Mouse (Mus musculus) Muller cell, postnatal 12 days (primary cell): ENCODE data around the gene Nr5a2.

ENCODE experiments used
- DNase-seq: peaks from one replicate; pipeline ENCODE4 v3.0.0-alpha.2; 2015; ENCODE audit errors: inconsistent ontology term

Gene Nr5a2

DNA sequence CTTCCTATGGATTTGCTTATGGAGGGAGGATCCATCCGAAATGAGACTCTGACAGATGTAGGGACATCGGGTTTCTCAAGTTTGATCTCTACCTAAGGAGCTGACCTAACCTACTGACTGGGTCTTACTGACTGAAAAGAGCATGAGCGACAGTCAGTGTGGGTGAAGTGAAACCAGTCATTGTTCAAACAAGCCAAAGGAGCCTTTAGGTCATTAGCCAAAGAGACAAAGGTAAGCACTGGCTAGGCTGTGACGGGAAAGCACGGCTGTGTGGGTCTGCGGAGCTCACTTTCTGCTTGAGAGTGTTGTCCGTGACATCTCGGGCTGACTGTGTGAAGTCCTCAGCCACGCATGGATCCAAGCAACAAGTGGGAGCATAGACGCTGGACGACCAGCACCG is 50.1 kb downstream of the Nr5a2 start:
- peak; percentile 8 for DNase-seq

DNA sequence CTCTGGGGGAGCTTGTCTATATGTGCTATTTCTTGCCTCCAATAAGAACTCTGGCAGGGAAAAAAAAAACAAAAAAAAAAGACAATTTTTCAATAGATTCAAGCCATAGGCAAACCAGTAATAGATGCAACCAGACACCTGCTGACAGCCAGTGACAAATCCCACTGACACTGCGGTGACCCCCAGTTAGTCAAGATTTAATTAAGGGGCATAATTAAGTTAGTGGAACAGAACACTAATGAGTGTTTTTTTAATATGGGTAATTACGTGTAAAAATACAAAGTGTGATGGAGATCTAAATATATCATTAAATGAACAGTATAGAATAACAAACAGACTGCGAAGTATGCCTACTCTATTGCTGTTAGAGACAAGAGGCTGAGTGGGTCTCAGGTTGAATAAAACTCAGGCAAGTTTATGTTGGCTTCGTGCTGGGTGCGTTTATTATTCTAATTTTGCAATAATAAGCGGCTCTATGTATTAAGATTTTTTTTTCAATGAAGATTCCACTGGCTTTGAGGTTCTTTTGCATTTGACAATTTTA is 50.7 kb downstream of the Nr5a2 start:
- DNase-seq, result peak; percentile 4

DNA sequence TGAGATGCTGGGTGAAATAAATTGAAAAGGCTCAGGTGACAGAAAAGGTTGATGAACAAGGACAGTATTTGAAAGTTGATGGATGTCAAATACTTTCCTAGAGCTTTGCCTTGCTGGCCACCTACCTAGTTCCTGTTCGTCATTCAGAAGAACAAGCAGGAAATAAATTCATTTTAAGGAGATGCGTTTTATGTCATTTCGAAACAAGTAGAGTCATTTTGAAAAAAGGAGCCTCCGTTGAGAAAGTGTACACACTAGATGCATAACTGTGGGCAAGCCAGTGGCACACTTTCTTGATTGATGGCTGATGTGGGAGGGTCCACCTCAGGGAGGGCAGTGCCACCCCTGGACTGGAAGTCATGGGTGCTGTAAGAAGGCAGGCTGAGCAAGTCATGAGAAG is 62.1 kb downstream of the Nr5a2 start:
- DNase-seq, result no peak

DNA sequence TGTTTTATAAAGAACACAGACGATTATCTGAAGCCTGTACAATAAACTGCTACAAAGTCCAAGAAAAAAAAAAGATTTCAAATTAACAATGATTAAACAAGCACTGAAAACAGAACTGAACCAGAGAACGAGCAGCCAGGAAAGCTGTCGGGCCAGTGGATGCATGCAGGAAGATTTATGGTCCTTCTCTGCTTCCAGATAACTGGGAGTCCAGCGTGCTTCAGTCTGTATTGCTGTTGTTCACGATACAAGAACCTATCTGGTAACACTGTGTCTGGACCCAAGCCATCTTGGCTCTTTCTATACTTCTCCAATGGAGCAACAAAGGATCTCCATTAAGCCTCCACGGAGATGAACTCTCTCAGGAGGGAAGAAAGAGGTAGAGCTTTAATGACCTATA is 63.9 kb downstream of the Nr5a2 start:
- no peak for DNase-seq

DNA sequence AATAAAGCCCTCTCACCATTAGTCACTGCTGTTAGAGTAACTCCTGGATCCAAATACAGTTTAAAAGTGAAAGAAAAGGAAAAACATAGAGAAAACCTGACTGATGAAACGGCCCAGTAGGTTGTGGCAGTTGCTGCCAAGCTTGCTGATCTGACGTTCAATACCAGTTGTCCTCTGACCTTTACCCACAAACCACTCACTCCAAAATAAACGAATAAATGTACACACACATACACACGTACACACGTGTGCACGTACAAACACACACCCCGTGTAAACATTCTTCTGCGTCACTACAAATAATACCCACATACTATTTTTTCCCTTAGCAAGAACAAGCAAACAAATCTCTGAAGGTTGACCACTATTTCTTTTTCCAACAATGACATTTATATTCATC is 64.4 kb downstream of the Nr5a2 start:
- DNase-seq, result no peak

DNA sequence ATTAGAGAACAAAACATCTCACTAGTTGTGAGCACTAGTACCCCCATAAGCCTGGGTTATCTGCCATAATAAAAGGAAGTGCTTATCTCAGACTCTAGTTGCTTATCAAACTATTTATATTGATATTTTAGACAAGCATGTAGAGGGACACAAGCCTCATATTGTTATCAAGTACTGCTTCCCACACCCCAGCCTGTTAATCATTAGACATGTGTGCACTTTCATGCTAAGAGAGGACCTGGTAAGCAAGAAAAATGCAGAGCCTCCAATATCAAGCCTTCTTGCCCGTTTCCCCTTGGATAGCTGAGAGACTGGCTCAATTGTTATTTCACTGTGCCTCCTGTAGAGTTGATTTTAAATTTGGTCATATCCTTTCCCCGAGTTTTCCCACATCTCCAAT is 65.5 kb downstream of the Nr5a2 start:
- DNase-seq, result no peak

DNA sequence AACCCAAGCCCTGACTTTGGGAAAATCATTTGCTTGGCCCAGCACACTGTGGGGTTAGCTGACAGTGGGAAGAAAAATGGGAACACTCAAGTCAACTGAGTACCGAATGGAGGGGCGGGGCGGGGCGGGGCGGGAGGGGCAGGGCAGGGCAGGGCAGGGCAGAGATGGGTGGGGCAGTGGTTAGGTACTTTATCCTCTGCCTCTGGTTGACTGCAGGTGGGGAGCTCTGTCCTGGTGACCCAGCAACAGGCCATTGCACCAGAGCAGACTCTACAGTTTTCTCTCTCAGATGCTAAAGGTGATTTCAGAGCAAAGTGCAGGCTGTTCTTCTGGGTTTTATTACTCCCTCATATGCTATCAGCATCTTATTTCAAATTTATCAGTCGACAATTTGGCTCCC is 67.1 kb downstream of the Nr5a2 start:
- no peak for DNase-seq

DNA sequence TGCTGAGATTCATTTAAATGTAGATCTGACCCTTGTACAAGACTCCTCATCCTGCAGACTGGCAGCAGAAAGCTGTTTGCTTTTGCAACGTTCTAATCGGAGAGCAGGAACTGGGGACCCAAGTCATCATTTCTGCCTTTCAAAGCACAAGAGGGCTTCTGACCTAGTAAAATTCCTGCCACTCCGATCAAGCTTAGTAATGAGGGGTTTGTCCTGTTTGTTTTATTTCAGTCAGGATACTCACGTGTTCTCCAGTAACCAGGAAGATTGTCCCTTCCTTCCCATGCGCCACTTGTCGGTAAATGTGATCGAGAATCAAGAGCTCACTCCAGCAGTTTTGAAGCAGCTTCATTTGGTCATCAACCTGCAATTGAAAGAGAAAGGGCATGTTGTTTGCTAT is 69.8 kb downstream of the Nr5a2 start:
- DNase-seq, result no peak

DNA sequence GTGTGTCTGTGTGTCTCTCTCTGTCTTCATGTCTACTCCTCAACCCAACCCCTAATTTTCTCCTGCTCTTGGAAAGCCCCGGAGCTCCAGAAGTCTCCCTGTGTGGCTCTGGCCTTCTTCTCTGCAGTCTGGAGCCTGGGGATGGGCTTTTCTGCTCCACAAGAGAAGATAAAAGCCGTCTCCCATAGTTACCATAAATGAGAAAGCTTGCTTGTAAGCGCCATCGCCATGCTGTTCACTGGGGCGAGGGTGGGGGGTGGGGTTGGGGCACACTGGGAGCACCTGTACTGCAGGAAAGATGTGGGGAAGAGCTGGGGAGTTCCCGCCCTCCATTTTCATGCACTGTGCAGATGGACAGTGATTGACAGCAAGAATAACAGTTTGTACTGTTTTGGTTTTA is 71.5 kb downstream of the Nr5a2 start:
- DNase-seq, result no peak

DNA sequence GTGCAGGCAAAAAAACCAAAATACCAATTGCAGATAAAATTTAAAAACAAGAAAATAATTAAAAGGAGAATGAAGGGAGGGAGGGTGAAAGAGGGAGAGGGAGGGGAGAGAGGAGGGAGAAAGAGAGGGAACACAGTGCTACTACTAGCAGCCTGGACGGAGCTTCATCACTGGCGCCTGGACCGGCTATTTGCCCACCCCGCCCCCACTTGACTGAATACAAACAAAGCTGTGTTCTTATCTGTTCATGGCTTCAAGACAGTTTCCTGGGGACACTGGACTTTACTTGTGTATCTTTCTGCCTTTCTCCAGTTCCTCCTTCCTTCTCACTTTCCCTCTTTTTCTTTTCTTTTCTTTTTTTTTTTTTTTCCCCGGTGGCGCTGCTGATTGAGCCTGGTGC is 73.6 kb downstream of the Nr5a2 start:
- DNase-seq, result no peak

DNA sequence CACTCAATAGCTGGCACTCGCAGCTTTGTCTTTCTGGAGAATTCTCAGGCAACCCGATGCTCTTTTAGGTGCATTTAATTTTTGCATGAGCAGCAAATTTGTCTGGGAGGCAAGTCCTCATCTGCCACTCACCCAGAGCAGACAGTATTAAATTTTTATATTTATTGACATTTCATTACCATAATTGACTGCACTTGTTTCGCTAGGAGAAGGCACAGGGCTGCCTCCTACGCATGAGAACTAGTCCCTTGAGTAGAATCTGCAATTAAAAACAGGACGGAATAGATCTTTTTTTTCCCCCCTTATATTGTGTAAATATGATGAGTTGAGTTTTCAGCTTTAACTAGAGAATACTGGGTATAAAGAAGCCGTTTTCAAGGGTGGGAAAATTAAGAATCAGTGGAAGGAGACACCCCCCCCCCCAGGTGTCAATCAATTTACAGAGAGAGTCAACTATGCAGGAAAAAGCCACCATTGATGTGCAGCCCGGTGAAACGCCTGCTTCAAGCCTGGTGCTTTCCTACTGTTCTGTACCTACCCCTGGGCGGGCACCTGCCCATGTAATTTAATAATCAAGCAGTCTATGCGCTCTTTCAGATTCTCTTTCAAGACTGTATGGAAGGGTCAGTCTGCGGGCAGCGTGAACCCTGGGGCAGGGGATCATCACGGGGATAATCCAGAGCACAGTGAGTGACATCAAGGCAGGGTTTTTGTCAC is 76.6 kb downstream of the Nr5a2 start:
- DNase-seq, result no peak

DNA sequence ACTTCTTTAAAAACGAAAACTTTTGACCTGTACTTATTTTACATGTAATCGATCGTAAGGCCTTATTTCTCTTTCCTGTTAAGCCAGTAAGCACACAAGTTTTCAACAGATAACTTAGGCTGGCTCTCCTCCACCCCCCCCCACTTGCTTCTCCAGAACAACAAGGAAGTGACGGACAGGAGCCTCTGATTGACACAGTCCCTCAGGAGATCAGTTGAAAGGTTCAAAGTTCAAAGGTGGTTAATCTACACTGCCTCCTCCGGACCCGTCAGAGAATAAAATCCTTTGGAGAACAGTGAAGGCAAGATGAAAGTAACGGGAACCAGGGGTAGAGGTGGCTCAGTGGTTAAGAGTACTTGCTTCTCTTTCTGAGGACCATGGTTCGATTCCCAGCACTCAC is 80.0 kb downstream of the Nr5a2 start:
- DNase-seq, result no peak

DNA sequence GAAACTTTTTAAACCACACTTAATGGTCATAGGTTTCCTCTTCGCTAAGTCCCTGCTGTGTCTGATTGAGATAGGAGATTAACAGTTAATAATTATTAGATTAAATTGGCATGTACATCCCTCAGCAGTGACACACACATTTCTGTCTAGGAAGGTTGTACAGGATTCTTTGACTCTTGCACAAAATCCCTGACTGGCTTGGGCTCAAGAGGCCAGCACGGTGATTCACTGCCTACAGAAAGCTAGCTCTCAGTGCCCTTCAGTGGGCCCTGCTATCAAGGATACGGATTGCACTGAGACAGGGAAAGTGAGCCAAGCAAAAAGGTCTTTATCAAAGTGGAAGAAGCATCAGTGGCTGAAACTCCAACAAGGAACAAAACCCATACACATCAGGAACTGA is 85.2 kb downstream of the Nr5a2 start:
- DNase-seq, result no peak

DNA sequence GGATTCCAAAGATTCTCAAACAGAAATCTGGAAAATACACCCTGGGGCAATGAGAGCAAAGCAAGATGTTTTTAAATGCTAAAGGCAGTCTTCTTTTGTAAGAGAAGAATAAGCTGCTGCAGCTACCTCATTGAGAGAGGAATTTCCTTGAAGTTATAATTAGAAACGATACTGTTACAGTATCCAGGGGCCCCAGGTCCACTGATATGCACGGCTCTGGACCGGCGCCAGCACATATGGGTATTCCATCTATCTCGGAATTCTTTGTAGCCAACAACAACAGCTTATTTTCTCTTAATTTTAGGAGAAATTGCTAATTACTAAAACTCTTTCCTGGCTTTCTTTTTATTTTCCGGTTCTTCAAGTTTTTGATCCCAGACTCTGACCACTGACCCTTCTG is 91.3 kb downstream of the Nr5a2 start:
- DNase-seq, result no peak

DNA sequence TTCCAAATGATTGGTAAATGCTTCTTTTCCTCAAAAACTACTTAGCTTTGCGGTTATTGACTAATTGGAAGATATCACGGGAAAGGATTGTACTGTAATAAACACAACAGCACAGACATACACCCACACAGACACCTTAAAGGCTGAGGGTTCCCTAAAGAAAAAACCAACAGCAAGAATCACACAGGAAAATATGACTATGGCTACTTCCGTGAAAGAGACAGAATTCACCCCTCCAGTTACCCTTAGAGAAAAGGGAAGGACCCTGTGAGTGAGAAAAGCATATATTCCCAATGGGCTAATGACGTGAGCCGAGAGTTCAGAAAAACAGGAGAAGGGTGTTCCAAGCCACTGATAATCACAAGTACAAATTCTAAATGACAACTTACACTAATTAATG is 92.0 kb downstream of the Nr5a2 start:
- DNase-seq, result no peak

DNA sequence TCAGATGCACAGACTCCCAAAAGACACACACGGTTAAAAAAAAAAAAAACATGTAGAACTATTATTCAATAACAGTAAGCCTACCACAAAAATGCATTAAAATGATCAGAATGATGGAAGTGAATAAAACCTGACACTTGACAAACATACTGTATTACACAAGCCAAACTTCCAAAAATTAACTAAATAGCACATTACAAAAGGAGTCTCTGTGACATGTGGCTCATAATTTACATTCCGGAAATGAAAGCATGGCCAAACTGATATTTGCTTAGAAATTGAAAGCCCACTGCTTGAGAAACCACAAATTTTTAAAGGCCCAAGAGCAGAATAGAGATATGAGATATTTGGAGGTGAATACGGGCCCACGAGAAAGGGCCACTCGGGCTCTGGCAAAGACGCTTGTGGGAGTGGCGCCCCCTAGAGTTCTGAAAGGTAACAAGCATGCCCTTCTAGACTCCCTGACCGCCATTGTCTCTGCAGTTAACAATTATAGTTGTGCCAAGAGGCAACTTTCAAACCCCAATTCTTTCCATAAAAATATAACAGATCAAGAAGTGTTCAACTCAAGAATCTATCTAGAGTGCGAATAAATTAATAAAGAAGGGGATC is 93.7 kb downstream of the Nr5a2 start:
- peak; percentile 77 for DNase-seq

DNA sequence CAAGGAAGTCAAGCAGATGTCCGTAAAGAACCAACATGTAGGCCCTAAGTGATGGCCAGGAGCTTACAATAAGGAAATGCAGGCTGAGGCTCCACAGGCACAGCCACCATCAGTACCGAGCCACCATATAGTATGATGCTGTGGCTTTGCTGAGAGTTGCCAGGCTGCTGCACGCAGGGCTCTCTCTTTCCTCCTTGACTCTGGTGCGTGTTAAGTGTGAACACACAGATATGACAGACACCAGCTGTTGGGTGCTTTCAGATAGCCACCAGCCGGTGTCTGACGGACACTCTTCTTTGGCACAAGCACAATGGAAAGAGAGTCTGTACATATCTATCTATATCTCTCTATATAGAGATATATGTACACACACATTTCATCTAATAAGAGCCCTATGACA is 97.0 kb downstream of the Nr5a2 start:
- no peak for DNase-seq

DNA sequence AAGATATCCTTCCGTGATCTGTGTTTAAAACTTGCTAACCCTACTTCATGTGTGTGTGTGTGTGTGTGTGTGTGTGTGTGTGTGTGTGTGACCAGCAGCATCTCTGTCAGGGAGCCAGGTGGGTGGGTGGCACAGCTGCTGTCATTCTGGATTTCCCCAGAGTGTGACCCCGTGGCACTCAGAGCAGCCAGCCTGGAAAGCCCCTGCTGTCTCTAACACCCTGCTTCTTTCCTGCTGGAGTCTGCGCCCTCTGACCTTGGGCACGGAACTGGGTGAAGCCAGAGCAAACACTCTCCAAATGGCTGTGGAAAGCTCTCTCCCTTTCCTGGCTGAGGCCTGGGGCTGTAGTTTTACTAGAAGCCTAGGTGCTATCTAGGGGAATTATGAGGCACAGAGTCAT is 100.8 kb downstream of the Nr5a2 start:
- DNase-seq, result peak; percentile 36

DNA sequence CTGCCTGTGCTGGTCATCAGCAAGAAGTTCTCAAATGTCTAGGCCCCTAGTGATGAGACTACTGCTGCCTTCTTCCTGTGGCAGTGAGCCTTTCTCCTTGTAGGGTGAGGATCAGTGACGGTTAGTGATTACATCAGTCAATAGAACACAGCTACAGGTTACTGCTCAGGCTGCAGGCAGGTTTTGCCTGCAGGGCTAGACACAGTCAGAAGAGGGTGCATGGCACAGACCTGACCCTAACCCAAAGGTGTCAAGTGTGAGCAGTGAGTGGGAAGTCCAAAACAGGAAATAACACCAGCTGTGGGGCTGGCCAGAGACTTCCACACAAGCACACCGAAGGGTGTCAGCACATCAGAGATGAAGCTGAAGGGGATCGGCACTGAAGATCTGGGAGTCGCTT is 101.5 kb downstream of the Nr5a2 start:
- no peak for DNase-seq

DNA sequence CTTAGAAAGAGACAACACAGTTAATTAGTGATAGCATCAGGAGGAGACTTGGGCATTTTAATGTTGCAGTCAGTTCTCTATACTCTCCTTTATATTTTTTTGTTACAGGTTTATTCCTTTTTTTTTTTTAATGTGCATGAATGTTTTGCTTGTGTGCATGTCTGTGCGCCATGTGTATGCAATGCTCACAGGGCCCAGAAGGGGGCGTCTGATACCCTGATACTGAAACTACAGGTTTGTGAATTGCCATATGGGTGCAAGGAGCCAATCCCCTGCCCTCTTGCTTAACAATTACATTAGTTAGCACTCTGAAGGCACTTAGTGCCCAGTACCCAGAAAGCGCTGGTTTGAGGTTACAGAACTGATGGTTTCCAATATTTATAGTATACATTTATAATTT is 104.1 kb downstream of the Nr5a2 start:
- no peak for DNase-seq

DNA sequence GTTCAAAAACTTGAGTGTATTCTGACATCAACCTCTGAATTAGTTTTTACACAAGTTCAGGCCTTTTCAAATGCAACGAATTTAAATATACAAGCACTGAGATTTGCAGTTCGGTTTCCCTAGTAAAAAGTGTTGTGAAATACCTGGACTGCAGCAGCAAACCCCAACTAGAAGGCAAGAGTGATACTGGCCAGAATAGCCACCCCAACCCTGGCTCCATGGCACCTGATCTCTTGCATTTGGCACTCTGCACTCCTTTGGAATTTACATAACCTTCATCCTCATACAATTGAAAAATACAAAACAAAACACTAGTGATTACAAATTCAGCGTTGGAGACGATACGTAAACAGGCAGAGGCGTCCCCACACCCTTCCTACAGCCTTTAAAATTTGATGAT is 111.5 kb downstream of the Nr5a2 start:
- DNase-seq, result no peak

DNA sequence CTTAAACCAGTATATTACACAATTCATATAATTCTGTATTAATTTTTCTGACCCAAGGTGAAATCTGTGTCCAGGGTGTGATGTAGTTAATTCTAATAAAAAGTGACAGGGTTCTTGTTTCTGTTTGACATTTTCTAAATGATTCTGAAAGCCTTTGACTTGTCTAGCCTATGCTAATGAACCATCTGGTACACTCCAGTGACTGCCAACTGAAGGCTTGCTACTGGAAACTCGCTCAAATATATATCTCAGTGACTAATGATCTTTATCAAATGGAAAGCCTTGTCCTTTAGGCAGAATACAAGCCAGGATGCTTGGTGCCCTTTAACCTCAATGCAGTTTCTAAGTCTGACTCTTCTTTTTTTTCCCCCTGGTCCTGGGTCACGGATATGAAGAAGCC is 114.2 kb downstream of the Nr5a2 start:
- DNase-seq, result no peak

DNA sequence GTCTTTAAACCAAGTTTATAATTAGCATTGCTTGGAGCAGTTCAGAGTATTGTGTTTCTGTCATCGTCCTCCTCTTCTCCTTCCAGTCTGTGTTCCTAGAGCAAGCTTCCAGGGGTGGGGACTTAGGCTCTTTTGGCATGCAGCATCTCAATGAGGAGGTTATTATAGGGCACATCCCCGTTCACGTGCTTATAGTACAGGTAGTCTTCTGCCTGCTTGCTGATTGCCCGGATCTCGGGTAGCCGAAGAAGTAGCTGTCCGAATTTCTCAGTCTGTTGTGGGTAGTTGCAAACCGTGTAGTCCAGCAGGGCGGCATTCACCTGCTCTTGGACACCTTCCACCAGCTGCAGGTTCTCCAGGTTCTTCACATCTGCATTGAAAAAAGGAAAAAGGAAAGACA is 114.9 kb downstream of the Nr5a2 start:
- no peak for DNase-seq

DNA sequence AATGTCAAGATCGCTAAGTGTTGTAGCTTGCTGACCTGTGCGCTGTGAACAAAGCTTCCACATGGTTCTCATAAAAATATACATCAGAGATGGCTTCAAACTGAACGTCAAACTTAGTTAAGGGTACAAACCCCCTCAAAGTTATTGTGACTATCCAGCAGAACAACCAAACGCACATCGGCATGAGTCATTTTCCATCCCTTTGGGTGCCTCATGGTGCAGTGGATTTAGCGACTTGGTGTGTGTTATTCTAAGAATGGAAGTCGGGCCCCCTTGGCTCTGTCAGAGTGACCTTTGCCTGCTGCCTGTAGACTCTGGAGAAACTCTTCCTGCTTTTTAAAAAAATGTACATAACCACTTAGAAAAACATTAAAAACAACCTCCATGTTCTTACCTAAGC is 119.7 kb downstream of the Nr5a2 start:
- DNase-seq, result no peak
